Mouse (Mus musculus) neutrophil, adult 5-6 weeks (primary cell): ENCODE data around the gene Ints6. TPM values are rescaled to one million over a fixed set of nuclear protein-coding genes. Genes with fewer than 3 reads are reported as not detected.
"Not testable (repeated sequence)": the region's sequence is repeated elsewhere in the genome, so short reads cannot be mapped to it uniquely, and the experiment has no call there.

Experiments
- ATAC-seq: fragments of 151-379, 151-347 bp; 2 replicates; pipeline ENCODE4 v1.8.0; 2017; ENCODE audit warnings: mild to moderate bottlenecking, moderate TSS enrichment; ENCODE audit not compliant: insufficient number of reproducible peaks, poor library complexity, low FRiP score, severe bottlenecking; ENCODE audit errors: extremely low read depth
- total RNA-seq: library from RNA; stranded (forward); fragments of 200-1000 nt; gene quantifications from 2 replicates; pipeline ENCODE4 v1.2.3, GENCODE M21; 2017

Gene Ints6
- total RNA-seq, 1 experiment from 2014 or later = 153 TPM

DNA sequence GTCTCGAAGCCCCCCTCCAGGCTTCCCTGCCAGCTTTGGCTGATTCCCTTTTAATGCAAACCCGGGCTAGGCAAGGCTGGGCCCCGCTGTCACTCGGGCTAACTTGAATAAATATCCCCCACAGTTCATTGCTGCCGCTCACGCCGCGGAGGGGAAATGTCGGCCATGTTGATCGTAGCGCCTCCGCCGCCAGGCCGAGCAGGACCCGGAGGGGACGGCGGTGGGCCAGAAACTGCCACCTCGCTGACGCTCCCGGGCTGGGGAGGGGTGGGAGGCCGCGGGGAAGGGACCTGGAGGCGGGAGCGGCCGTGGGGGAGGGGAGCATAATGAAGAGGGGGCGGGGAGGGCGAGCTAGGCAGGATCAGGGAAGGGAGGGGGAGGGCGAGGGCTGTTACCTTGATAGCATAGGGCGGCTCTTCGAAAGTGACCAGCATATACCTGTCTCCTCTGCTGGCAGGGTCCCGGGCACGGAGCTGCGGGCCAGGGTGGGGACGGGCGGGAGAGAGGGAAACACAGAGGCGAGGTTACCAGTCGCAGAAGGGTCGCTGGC lies 1.1 kb downstream of the Ints6 start:
- ATAC-seq = peak; percentile 10; the same call in 1 of the 2 replicates

DNA sequence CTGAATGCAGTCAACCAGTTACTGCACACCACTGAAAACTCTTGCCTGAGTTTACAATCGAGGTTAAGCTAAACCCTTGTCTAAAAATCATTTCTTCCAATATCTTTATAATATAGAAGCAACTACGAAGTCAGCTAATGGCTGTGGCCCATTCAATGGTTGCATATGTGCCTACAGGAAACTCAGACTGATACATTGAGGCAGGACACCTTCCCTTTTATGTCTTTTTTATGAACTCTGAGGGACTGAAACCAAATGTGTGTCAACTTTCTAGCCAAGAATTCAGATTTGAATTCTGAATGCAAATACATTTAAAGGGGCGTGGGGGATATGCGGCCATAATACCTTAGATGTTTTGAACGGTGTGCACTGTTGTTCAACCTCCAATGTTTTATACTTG lies 2.3 kb downstream of the Ints6 start:
- ATAC-seq = no peak

DNA sequence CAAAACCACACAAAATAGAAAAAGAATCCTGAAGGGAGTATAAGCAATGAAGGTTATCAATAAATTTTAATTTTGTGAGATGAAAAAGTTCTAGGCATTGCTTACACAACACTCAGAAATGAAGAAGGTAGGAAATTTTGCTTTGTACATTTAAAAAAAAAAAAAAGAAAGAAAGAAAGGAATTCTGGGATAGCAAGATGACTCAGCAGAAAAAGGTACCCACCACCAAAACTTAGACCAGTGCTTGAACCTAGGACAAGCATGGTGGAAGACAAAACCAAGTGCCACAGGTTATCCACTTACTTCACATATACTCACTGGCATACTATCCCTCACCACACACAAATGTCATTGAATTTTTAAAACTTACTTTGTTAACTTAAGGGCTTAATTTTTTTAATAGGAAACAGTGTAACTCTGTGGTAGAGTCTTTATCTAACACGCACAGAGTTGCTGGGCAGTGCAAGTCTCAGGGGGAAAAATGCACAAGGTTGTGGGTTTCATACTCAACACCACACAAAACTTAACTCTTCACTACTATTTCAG lies 5.8 kb downstream of the Ints6 start:
- ATAC-seq = no peak

DNA sequence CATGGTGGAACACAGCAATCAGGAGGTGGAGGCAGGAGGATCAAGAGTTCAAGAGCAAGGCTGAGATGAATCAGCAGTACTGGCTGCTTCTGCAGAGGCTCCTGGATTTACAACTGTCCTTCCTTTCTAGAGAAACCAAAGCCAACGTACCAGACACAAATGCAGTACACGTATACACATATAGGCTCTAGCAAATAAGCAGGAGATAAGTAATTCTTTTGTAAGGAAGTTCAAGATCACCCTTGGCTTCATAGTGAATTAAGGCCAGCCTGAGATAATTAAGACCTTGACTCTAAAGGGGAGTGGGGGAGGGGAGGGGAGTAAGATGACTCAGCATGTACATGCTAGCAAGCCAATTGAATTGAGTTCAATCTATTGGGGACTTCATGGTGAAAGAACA lies 9.5 kb downstream of the Ints6 start:
- no peak for ATAC-seq

DNA sequence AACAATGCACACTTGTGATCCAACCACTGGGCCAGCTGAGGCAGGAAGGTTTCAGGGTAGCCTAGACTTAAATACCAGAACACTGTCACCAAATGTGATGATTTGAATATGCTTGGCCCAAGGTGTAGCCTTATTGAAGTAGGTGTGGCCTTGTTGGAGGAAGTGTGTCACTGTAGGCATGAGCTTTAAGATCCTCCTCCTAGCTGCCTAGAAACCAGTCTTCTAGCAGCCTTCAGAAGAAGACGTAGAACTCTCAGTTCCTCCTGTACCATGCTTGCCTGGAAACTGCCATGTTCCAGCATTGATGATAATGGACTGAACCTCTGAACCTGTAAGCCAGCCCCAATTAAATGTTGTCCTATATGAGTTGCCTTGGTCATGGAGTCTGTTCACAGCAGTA lies 25.3 kb downstream of the Ints6 start:
- peak; percentile 16; the same call in 1 of the 2 replicates for ATAC-seq

DNA sequence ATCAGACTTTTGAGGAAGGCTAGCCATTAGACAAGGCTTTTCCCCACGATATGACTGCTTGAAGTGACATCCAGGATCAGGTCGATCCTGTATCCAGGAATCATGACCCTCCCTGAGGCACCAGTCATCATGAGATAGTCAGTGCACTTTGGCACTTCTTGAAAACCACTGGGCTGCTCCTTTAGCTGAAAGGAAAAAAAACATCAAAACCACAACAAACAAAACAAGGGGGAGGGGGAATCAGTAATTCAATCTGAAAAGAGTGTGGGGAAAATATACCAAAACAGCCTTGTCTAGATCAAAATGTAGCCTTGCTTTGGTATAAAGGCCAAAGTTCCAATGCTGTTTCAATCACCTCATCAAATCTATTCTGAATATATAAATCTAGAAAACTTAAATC lies 27.3 kb downstream of the Ints6 start:
- ATAC-seq = no peak

DNA sequence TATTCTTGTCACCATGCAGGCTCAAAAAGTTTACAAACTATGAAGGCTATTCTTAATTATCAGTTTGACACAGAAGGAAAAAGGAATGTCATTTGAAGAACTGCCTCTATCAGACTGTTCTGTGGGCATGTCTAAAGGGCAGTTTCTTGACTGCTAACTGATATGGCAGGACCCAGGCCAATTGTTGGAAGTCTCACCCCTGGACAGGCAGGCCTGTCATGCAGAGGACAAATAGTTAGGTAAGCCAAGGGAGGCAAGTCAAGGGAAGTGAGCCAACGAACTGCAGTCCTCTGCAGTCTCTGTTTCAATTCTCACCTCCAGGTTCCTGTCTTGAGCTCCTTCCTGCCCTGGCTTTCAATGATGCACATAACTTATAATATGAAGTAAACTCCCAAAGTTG lies 29.1 kb downstream of the Ints6 start:
- ATAC-seq = no peak

DNA sequence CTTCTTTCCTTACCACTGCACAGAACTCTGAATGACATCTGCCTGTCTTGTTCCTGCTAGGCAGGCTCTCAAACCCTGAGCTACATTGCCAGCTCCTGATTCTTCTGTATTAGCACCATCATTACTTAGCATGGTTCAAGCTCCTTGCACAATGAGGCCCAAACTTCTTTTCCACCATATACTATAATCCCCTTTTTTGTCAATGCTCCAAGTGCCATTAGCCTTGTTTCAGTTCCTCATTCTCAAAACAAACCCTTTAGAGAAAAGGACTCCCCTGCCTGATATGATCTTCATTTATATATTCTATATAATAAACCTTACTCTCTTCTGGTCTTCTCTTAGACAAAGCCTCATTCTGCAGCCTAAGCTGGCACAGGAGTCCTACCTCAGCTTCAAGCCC lies 36.4 kb downstream of the Ints6 start:
- peak; percentile 33; the same call in 1 of the 2 replicates for ATAC-seq

DNA sequence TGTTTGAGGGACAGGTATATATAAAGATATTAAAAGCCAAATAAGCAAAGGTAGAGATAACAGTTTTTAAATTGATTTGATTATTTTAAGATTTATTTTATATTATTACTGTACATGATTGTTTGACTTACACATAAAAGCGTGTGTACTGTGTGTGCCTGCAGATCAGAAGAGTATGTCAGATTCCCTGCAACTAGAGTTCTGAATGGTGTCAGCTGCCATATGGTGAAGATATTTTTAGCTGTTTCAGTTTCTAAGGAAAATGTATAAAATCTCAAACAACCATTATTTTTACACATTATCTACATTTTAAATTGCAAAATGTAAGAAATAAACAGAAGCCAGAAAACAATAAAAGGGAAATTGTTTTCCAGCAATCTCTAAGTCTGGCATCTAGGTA lies 39.3 kb downstream of the Ints6 start:
- no peak for ATAC-seq

DNA sequence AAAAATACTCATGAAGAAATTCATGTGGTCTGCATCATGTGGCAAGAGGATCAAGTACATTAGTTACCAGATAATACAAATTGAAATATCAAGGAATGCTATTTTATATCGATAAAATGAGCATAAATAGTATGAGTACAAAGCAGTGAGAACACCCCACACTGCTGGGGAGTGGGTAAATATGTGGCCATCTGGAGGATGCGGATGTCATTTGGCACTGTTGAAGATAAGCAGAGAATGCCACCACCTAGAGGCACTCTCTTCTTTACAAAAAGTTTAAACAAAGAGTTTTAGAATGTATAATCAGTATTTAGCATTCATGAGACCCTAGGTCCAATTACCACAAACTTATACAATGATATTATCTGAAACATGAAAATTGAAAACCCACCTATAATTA lies 42.8 kb downstream of the Ints6 start:
- ATAC-seq = no peak

DNA sequence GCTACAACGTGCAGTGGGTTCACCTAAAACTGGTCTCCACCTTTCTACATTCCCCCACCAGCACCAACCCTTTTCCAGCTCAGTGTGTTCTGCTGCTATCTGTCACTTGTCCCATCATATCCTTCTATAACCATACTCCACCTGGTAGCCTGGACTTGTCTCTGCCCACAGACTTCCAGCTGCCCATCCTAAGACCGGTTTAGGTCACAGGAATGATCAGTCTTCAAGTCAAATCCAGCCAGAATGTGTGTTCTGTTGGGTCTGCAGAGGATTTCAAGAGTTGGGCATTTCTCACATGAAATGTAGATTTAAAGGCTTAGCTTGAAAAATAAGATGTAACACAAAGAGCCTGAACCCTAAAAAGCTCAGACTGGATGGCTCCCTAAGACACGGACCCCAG lies 87.3 kb downstream of the Ints6 start:
- no peak for ATAC-seq

DNA sequence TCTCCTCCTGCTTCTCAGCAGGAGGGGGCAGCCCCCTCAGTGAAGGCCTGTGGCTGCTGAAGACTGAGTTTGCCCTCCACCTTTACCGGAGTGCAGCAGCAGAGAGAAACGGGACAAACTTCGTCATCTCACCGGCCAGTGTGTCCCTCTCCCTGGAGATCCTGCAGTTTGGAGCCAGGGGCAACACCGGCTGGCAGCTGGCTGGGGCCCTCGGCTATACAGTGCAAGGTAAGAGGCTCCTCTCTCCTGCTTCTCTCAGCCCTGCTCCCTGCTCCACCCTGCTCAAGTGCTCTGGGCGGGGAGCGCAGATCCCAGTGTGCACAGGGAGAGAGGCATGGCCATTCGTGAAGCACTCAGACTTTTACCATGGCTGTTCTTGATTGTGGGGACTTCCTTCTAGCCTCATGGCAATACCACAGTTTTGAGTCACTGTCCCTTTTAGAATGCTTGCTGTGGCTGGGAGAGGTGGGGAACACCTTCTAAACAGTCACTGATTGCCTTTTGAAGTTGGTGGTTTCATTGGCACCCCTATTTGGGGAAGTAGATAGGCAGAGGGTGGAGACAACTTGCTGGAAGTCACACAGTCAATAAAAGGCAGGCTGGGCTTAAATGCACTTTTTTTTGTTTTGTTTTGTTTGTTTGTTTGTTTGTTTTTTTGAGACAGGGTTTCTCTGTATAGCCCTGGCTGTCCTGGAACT lies 95.8 kb downstream of the Ints6 start:
- no peak for ATAC-seq

DNA sequence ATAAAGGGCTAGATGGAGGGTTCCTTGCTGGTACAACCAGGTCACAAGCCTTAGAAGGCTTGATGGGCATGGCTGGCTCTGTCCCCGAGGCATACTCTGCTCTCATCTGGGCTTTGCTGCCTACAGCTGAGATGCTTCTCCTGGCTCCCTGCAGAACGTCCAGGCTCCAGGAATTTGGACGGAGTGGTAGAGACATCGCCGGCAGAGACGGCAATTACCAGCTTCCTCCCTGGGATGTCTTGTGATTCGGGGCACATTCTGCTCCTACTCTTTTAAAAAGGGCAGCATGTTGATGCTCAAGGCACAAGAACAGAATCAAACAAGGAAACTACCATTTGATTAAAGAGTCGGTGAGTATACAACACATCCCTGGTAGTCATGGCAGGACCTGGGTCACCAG lies 97.6 kb downstream of the Ints6 start, which contains the start of gene Serpine3:
TSS of gene Serpine3 (plus strand) at position 301 of the 400 bp plus-strand sequence.
- ATAC-seq = no peak

DNA sequence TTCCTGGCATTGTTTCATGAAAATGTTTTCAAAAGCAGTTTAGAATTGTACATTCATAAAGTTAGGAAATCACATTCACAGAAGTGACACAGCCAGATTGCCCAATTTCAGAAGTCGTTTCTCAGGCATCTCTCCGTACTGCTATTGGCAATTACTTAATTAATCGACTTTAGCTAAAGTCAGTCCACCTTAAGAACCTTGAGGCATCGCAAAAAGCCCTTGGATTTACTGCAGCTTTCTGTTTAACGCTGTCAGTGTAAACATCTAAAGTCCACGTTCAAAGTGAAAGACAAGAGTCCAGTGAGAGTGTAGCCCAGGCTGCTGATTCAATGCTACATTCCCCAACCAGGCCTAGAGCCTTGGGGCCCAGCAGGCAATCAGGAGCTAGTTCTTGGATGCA lies 98.6 kb downstream of the Ints6 start:
- ATAC-seq = no peak

DNA sequence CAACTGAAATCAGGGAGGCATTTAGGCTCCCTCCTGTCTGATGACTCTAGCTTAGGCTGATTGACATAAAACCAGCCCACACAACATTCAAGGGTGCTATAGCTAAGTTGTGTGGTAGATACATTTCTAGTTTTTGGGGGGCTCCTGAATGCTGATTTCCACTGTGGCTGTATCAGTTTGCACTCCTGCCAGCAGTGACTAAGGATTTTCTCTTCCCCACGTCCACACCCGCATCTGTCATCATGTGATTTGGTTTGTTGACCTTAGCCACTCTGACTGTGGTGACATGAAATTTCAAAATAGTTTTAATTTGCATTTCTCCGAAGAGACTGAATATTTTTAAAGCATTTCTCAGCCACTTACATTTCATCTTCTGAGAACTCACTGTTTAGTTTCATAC lies 103.5 kb downstream of the Ints6 start:
- no peak for ATAC-seq

DNA sequence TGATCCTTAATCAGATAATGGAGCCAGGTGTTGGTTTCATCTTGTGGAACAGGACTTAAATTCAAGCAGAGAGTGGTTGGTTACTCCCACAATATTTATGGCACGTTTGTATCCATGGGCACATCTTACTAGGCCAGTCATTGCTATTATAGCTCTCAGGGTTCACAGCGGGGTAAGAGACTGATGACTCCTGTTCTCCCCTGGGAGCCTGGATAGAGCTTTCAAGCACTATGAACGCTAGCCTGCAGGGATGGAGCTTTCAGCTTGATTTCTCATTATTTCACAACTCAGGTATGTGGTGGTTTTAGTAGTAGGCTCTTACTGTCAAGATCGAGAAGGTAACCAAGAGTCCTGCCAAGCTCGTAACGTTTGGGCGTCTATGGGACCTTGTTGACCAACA lies 105.0 kb downstream of the Ints6 start:
- ATAC-seq = no peak

DNA sequence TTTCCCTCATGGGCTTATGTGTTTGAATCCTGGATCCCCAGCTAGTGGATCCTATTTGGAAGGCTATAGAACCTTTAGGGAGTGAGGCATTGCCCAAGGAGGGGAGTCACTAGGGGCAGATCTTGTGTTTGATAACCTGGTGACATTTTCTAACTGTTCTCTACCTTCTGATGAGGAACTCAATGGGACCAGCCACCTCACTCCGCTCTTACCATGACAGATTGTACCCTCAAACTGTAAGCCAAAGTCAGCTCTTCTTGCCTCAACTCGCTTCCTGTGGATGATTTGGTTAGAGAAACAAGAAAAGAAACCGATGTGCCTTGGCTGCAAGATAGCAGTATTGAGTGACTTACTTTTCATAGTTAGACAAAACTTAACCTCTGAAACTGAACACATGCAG lies 109.2 kb downstream of the Ints6 start:
- ATAC-seq = no peak

DNA sequence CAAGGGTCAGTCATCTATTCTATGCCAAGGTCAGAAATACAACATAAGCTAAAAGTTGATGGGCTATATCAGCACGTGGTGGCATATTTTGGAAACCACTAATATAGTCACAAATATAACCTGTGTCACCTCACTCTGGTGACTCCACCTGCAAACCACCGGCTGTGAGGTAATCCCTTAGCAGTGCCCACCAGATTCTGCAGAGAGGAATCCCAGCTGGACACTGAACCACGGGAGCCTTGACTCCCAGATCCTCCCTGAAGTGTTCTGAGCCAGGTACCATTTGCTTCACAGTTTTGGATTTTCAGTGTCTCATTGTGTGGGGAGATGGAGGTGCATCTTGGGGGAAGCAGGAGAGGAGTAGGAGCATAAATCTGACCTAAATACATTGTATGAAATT lies 110.6 kb downstream of the Ints6 start:
- ATAC-seq = no peak

DNA sequence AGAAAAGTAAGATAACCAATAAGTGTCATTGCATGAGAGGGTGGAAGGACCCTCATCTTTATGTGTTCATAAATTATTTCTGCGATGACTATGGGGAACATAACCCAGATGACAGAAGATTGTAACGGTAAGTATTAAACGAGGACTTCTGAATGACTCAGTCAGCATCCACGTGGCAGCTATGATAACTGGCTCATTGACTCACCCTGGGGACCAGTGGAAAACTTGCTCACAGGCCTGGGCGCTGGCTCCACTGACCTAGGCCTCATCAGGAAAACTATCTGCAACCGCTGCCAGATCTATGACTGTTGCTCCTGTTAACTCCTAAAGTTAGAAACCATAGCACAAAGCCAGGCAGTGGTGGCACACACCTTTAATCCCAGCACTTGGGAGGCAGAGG lies 112.6 kb downstream of the Ints6 start:
- ATAC-seq = no peak

DNA sequence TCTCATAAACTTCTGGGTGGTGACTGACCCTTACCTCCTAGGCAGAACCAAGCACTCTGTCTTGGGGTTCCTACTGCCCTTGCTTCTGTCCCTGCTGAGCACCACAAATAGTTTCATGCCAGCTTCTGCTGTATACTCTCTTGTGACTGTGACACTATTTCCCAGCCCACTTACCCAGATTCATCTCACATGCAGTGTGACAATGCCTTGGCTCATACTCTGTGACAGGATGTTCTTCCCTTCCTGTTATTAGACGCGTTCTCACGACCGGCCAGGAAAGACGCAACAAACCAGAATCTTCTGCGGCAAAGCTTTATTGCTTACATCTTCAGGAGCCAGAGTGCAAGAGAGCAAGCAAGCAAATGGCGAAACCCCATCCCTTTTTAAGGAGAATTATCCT lies 118.6 kb downstream of the Ints6 start:
- not testable (repeated sequence) for ATAC-seq

DNA sequence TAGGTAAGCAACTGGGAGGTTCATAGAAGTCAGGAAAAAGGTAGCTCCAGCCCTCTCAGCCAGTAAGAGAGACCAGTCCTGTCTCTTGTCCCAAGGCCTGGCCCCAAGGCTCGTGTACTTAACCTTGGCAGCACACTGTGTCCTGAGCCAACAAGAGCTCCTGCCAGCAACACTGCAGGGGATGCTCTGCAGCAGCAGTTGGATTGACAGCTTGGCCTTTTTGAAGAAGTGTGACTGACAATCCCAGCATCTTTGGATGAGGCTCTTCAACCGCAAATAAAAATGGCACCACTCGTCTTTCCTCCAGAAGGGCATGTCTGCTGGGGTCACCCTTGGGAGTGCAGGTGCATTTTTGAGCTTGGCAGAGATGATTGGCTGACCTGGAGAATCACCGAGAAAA lies 120.6 kb downstream of the Ints6 start:
- ATAC-seq = no peak
